Mouse (Mus musculus) right cerebral cortex, postnatal 14 days (tissue): Measurements from ENCODE around the gene Snap29.
A peak's percentile ranks its signal among the peaks of the same experiment; 100 is the strongest.

Experiments used
- DNase-seq: peaks from one replicate; pipeline ENCODE4 v3.0.0; 2022

Gene Snap29

GRCm38 (mm10) chr16:17405736-17406443 is at the start of gene Snap29, which contains the start of gene Pi4ka:
Snap29 (plus strand) TSS chr16:17405986.
Pi4ka (minus strand) TSS chr16:17406314.
- peak; percentile 100 for DNase-seq

- no peak for DNase-seq
These were observed 49.8 kb upstream of the Snap29 start for GRCm38 (mm10) chr16:17356031-17356430.

- no peak for DNase-seq
These were observed 47.0 kb upstream of the Snap29 start for GRCm38 (mm10) chr16:17358787-17359186.

- no peak for DNase-seq
These were observed 23.5 kb upstream of the Snap29 start for GRCm38 (mm10) chr16:17382306-17382705.

GRCm38 (mm10) chr16:17383594-17384326 is 22.0 kb upstream of the Snap29 start:
- no peak for DNase-seq

- no peak for DNase-seq
These were observed 13.0 kb upstream of the Snap29 start for GRCm38 (mm10) chr16:17392784-17393183.

GRCm38 (mm10) chr16:17402855-17403254 is 2.9 kb upstream of the Snap29 start:
- DNase-seq: no peak

GRCm38 (mm10) chr16:17405271-17405696 is 502 bp upstream of the Snap29 start:
- DNase-seq: peak; percentile 79

- DNase-seq: no peak
These were observed 886 bp downstream of the Snap29 start for GRCm38 (mm10) chr16:17406512-17407231.

- no peak for DNase-seq
These were observed 3.3 kb downstream of the Snap29 start for GRCm38 (mm10) chr16:17409046-17409445.

- no peak for DNase-seq
These were observed 4.4 kb downstream of the Snap29 start for GRCm38 (mm10) chr16:17410209-17410608.

GRCm38 (mm10) chr16:17423021-17423420 is 17.2 kb downstream of the Snap29 start:
- DNase-seq: no peak

- no peak for DNase-seq
These were observed 26.8 kb downstream of the Snap29 start for GRCm38 (mm10) chr16:17432576-17432975.

- peak; percentile 98 for DNase-seq
These were observed 46.0 kb downstream of the Snap29 start, which contains the start of gene Crkl for GRCm38 (mm10) chr16:17451541-17452372. Crkl (plus strand) TSS chr16:17451987.

- peak; percentile 50 for DNase-seq
These were observed 46.6 kb downstream of the Snap29 start for GRCm38 (mm10) chr16:17452373-17452715.

GRCm38 (mm10) chr16:17456901-17457300 is 51.1 kb downstream of the Snap29 start:
- DNase-seq: no peak

GRCm38 (mm10) chr16:17460254-17460653 is 54.5 kb downstream of the Snap29 start:
- peak; percentile 25 for DNase-seq

- DNase-seq: no peak
These were observed 55.8 kb downstream of the Snap29 start for GRCm38 (mm10) chr16:17461596-17461995.

- DNase-seq: no peak
These were observed 57.4 kb downstream of the Snap29 start for GRCm38 (mm10) chr16:17463184-17463583.

GRCm38 (mm10) chr16:17466875-17467663 is 61.3 kb downstream of the Snap29 start:
- DNase-seq: no peak

GRCm38 (mm10) chr16:17472498-17472897 is 66.7 kb downstream of the Snap29 start:
- DNase-seq: no peak

- DNase-seq: no peak
These were observed 68.3 kb downstream of the Snap29 start for GRCm38 (mm10) chr16:17474091-17474490.
